Mouse (Mus musculus) ES-E14 (cell line): Measurements from ENCODE around the gene Olfr875.

Source experiments
- CHD2 ChIP-seq: IDR thresholded peaks from 2 replicates; pipeline ENCODE4 v1.6.1; 2014; ENCODE audit warnings: mild to moderate bottlenecking, low read depth, low read length, inconsistent platforms
- HCFC1 ChIP-seq: IDR thresholded peaks from 2 replicates; pipeline ENCODE4 v1.6.1; 2012; ENCODE audit warnings: low read length, inconsistent platforms, borderline replicate concordance; ENCODE audit not compliant: insufficient read depth
- MAFK ChIP-seq: IDR thresholded peaks from 2 replicates; pipeline ENCODE4 v1.6.1; 2014; ENCODE audit warnings: mild to moderate bottlenecking, low read depth, low read length, inconsistent platforms; ENCODE audit not compliant: insufficient read depth
- ZC3H11A ChIP-seq: IDR thresholded peaks from 2 replicates; pipeline ENCODE4 v1.6.1; 2012; ENCODE audit warnings: low read depth, mild to moderate bottlenecking, inconsistent platforms, low read length, borderline replicate concordance
- ZNF384 ChIP-seq: IDR thresholded peaks from 2 replicates; pipeline ENCODE4 v1.6.1; 2012; ENCODE audit warnings: low read depth, low read length, inconsistent platforms

DNA sequence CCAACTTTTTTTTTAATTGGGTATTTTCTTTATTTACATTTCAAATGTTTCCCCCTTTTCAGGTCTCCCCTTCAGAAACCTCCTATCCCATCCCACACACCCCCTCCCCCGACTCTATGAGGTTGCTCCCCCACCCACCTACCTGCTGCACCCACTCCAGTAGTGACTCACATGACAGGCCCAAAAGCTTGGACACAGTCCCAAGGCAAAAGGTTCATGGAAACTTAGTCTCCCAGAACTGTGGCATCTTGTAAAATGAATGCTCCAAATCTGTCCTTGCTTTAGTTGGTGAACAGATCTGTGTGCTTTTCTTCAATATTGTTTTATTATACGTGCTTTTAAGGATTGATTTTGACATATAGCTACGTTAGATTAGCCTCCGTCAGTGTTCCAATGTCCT lies 19.7 kb upstream of the Olfr875 start:
- no peak for TF ChIP-seq HCFC1
- TF ChIP-seq ZC3H11A = no peak
- no peak for TF ChIP-seq MAFK
- TF ChIP-seq CHD2 = no peak
- no peak for TF ChIP-seq ZNF384
